Mouse (Mus musculus): ENCODE measurements around the gene Cfap65.

GRCm38 (mm10) chr1:74961722-74962121, 26.3 kb upstream of the Cfap65 start:
- TF ChIP-seq CTCF (IDR thresholded peaks at IDR 0.05; ENCODE audit: low read depth) (no peak), EP300 (IDR thresholded peaks at IDR 0.05; ENCODE audit: low read depth) (no peak)
